Mouse (Mus musculus) kidney, postnatal 36 days (tissue): ENCODE results near the gene Psmd11.

ENCODE experiments used
- DNase-seq, 2 experiments: peaks; one replicate each; pipeline ENCODE4 v3.0.0; 2021 to 2022; ENCODE audit warnings: mixed read lengths in 2 of 2

The Psmd11 gene

DNA sequence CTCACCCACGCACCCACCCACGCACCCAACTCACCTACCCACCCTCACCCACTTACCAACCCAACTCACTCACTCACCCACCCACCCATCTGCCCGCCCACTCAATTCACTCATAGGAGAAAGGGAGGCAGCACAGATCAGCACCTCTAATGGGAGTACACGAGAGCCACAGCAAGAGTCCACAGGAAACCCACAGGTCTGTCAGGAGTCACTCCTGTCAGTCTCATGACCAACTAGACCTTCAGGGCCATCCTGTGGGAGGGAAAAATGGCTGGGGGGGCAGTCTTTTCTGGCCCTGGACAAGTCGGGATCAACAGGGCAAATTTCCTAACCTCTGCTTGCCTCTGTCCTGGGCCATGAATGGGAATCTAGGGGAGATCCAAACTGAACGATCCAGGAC, 79.4 kb downstream of the Psmd11 start:
- DNase-seq: no peak

DNA sequence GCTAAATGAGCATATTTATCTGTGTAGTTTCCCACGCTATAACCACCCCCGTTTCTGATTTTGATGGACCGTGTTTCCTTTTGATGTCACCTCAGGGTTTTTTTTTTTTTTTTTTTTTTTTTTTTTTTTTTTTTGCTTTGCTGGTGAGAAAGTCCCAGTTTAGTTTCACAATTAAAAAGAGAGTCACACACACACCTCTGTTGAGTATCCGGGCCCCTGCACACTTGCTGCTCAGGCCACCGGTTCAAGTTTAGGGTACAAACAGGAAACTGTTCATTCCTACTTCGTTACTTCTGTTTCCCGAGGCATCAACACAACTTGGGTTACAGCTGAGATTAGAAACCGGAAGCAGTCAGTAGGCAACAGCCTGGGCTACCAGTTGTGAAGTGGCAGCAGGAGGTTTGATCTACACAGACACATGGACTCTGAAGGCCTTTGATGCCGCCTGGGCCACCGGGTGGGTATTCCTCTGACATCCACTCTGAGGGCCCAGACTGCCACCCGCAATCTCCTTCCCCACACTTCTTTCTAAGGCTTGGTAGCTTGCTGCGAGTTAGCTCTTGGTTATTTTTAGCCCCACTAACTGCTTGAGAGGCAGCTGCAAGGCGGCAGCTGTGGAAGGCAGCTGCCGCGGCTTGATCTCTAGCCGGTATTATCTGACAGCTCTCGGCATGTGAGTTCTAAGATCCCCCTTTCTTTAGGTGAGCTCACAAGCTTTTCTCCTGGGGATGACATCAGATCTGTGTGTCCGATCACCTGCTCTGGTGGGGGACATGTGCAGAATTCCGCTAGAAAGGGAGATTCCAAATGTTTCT, 80.2 kb downstream of the Psmd11 start:
- DNase-seq: no peak

DNA sequence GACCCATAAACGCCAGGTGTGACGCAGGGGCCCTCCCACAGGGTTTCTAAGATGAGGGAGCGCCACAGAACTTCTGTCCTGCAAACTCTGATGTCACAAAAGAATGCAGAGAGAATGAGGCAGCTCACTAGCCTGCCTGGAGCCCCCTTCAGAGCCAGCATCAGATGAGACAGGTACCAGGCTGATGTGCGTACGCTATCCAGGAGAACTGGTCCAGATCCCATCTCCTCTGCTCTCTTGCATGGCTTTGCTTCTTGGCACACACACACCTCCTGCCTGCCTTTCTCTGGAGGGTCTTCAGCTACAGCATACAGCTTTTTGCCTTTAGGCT, 80.7 kb downstream of the Psmd11 start:
- no peak for DNase-seq

DNA sequence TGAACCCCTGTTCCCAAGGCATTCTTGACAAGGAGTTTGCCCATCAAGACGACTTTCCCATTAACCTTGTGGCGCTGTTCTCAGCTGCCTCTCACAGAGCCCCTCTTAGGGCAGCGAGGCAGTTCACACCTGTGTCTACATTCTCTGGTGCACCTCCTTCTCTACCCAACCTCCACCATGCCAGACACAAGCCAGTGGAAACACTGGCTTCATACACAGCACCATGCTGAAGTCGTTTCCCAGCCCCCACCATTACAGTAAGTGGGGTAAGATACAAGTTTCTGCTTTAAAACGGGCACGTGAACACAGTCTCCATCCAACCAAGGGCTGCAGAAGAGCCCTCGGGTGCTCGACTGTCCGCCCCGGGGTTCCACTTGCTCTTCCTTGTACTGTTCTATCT, 81.7 kb downstream of the Psmd11 start:
- DNase-seq: no peak

GRCm38 (mm10) chr11:80512313-80513056, 84.1 kb downstream of the Psmd11 start:
- DNase-seq: no peak

- DNase-seq: peak; percentile 17 to 48
Measured at GRCm38 (mm10) chr11:80513796-80514195, 85.4 kb downstream of the Psmd11 start.

DNA sequence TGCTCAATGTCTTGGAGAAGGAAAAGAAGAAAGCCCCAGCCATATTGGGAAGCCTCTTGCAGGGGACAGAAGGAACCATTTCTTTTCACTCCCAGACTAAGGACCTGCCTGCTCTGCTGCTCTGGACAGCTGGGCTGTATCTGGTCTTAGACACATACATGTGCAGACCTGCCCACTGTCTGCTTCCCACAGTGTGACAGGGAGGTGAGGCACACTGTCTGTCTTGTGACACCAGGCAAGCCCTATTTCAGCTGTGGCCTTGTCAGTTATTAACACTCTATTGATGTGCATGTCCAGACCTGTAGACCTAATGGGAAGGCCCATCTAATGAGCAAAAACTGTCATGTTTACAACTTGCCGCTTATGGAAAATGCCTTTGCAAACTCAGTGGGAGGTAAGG, 86.9 kb downstream of the Psmd11 start:
- DNase-seq: no peak

DNA sequence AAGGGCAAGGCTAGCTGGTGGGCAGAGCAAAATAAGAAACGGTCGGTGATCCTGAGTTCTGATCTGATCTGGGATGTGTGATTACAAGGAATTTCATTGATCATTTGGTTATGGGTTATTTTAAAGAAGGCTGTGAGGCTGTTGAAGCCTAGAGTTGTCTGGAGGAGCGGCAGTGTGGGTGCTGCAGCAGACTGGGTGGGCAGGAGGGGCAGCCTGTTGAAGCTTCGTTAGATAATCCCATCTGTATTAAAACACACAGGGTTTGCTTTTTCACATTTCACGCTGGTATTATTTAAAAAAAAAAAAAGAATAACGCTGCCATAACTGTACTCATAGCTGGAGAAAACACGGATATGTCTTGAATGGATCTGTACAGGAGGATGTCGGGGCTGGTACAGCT, 87.5 kb downstream of the Psmd11 start:
- DNase-seq: no peak

- peak; percentile 19 to 27 for DNase-seq
Measured at GRCm38 (mm10) chr11:80518421-80519367, 90.3 kb downstream of the Psmd11 start.

DNA sequence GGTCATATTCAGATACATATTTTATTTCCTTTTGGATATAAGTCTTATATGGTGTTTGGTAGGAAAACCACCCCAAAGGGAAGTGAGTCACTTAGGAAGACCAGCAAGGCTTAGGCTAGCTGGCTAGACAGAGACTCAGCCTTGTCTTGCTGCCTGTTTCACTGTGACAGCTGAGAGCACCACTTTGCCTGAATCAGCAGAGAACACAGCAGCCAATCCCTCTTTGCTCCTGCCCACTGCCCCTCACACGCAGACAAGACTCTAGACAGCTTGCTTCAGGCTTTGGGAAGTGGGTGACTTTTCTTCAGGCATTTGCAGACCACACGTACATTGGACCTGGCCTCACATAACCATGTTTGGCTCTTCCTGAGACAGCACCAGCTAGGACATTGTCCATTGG, 92.7 kb downstream of the Psmd11 start:
- DNase-seq: no peak
